Mouse (Mus musculus): ENCODE data around the gene Rgs9bp. TPM values are rescaled to one million over a fixed set of nuclear protein-coding genes. Genes with fewer than 3 reads are reported as not detected.
"Not testable (repeated sequence)": the region's sequence is repeated elsewhere in the genome, so short reads cannot be mapped to it uniquely, and the experiment has no call there.

Gene Rgs9bp
- total RNA-seq, 2 experiments from 2014 or later = 0.20 to 0.53 TPM

DNA sequence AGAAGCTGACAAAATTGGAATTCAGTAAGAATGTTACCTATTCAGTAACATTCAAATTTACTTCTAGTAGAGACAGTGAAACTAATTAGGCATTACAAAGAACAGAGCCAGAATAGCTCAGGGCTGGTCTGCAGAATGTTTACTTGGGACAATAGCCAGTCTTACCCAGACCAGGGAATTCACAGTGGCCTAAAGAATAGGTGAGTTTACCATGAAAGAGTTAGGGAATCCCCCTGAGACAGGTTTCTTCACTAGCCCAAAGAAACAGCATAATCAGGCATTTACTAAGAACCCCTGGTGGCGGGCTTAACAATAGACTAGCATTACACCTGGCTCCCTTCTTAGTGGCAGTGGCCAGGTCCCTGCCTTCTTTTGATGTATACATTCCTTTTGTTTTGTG, 54.8 kb downstream of the Rgs9bp start:
- DNase-seq = not testable (repeated sequence)

DNA sequence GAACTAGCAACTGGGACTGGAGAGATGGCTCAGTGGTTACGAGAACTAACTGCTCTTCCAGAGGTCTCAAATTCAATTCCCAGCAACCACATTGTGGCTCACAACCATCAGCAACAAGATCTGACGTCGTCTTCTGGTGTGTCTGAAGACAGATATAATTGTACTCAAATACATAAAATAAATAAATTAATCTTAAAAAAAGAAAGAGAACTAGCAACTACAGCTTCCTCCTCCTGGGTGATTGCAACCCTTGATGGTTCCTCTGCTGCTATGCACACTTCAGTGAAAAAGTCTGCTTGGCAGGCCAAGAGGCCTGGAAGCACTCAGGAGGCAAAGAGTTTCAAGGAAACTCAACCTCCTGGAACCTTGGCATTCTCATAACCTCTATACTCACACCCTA, 55.4 kb downstream of the Rgs9bp start:
- DNase-seq = no peak

Other genes with a start within 250 kb of the Rgs9bp start
- gene Faap24, start 188.7 kb downstream of the Rgs9bp start, total RNA-seq (2021) = 1 to 10 TPM; 6.7 to 8.4 TPM
- 10 to 100 TPM; 17.0 to 17.7 TPM for gene Cep89, start 188.5 kb downstream of the Rgs9bp start, total RNA-seq (2021)
- not detected for gene Slc7a9, start 136.8 kb downstream of the Rgs9bp start, total RNA-seq (2021)
- under 1 TPM in 1 of 2 experiments, not detected in 1; 0.16 TPM for gene Tdrd12, start 47.8 kb downstream of the Rgs9bp start, total RNA-seq (2021)
- gene Nudt19, start 29.3 kb downstream of the Rgs9bp start, total RNA-seq (2021) = 10 to 100 TPM; 51.4 to 57.6 TPM
- 10 to 100 TPM; 23.6 to 32.6 TPM for gene Ankrd27, start 662 bp upstream of the Rgs9bp start, total RNA-seq (2021)
- gene Pdcd5, start 61.9 kb upstream of the Rgs9bp start, total RNA-seq (2021) = 10 to 100 TPM; 70.3 to 90.1 TPM
- 10 to 100 TPM; 48.2 to 62.0 TPM for gene Dpy19l3, start 168.9 kb upstream of the Rgs9bp start, total RNA-seq (2021)
- 10 to 100 TPM; 26.5 to 26.9 TPM for gene Zfp507, start 217.4 kb upstream of the Rgs9bp start, total RNA-seq (2021)

All from adrenal gland, postnatal 36 days (tissue).